Mouse (Mus musculus) thymus, adult 2 months (tissue): ENCODE data around the gene Faxc.

Source experiments
- CTCF ChIP-seq: fragments of 200-500 bp; IDR thresholded peaks from 2 replicates; pipeline ENCODE4 v1.5.1; 2012; ENCODE audit warnings: mild to moderate bottlenecking, control low read depth, low read length, moderate library complexity, borderline replicate concordance; ENCODE audit not compliant: control insufficient read depth, poor library complexity, insufficient read depth; ENCODE audit errors: extremely low read depth
- POLR2A ChIP-seq: fragments of 200-500 bp; IDR thresholded peaks from 2 replicates; pipeline ENCODE4 v1.6.1; 2012; ENCODE audit warnings: mild to moderate bottlenecking, low read length, control low read depth, moderate library complexity; ENCODE audit not compliant: control insufficient read depth, poor library complexity, insufficient read depth; ENCODE audit errors: extremely low read depth

GRCm38 (mm10) chr4:21980471-21980870 lies 49.3 kb downstream of the Faxc start:
- no peak for TF ChIP-seq POLR2A
- no peak for TF ChIP-seq CTCF
